Mouse (Mus musculus) ZHBTc4 (cell line): ENCODE data around the gene Ehd4.
A peak's percentile ranks its signal among the peaks of the same experiment; 100 is the strongest.

Experiments
- DNase-seq: peaks from one replicate; pipeline ENCODE4 v3.0.0-alpha.2; 2011; ENCODE audit warnings: low read depth, low spot score

The Ehd4 gene

GRCm38 (mm10) chr2:120108077-120108476 is 46.3 kb downstream of the Ehd4 start:
- no peak for DNase-seq

GRCm38 (mm10) chr2:120107446-120107845 is 47.0 kb downstream of the Ehd4 start:
- no peak for DNase-seq

- no peak for DNase-seq
These were observed 47.9 kb downstream of the Ehd4 start for GRCm38 (mm10) chr2:120106397-120106973.

GRCm38 (mm10) chr2:120105861-120106260 is 48.5 kb downstream of the Ehd4 start:
- DNase-seq: no peak

- DNase-seq: no peak
These were observed 51.5 kb downstream of the Ehd4 start for GRCm38 (mm10) chr2:120102881-120103280.

GRCm38 (mm10) chr2:120102450-120102849 is 52.0 kb downstream of the Ehd4 start:
- no peak for DNase-seq

- DNase-seq: no peak
These were observed 52.4 kb downstream of the Ehd4 start for GRCm38 (mm10) chr2:120101961-120102360.

GRCm38 (mm10) chr2:120099886-120100285 is 54.5 kb downstream of the Ehd4 start:
- no peak for DNase-seq

GRCm38 (mm10) chr2:120099263-120099662 is 55.1 kb downstream of the Ehd4 start:
- no peak for DNase-seq

- DNase-seq: no peak
These were observed 55.6 kb downstream of the Ehd4 start for GRCm38 (mm10) chr2:120098781-120099202.

GRCm38 (mm10) chr2:120097868-120098267 is 56.5 kb downstream of the Ehd4 start:
- no peak for DNase-seq

- no peak for DNase-seq
These were observed 57.7 kb downstream of the Ehd4 start for GRCm38 (mm10) chr2:120096711-120097110.

GRCm38 (mm10) chr2:120096191-120096590 is 58.2 kb downstream of the Ehd4 start:
- DNase-seq: no peak

- DNase-seq: no peak
These were observed 59.2 kb downstream of the Ehd4 start for GRCm38 (mm10) chr2:120095171-120095570.

- DNase-seq: peak; percentile 73
These were observed 60.6 kb downstream of the Ehd4 start for GRCm38 (mm10) chr2:120093671-120094430.

- no peak for DNase-seq
These were observed 63.4 kb downstream of the Ehd4 start for GRCm38 (mm10) chr2:120090979-120091378.

GRCm38 (mm10) chr2:120087897-120088296 is 66.5 kb downstream of the Ehd4 start:
- no peak for DNase-seq

- no peak for DNase-seq
These were observed 67.0 kb downstream of the Ehd4 start for GRCm38 (mm10) chr2:120087391-120087790.

GRCm38 (mm10) chr2:120086038-120086437 is 68.4 kb downstream of the Ehd4 start:
- no peak for DNase-seq

- peak; percentile 64 for DNase-seq
These were observed 69.6 kb downstream of the Ehd4 start for GRCm38 (mm10) chr2:120084593-120085361.

- no peak for DNase-seq
These were observed 72.0 kb downstream of the Ehd4 start for GRCm38 (mm10) chr2:120082416-120082815.

GRCm38 (mm10) chr2:120076076-120076705 is 78.2 kb downstream of the Ehd4 start:
- DNase-seq: peak; percentile 90
